Mouse (Mus musculus) hindbrain, embryonic 13.5 days (tissue): Measurements from ENCODE around the gene Ext2. TPM values are rescaled to one million over a fixed set of nuclear protein-coding genes. Genes with fewer than 3 reads are reported as not detected.

Experiments used
- ATAC-seq: fragments of 200-750 bp; cut with Nextera tagmentation; 2 replicates; pipeline ENCODE4 v1.8.0; 2017; ENCODE audit warnings: moderate TSS enrichment; ENCODE audit not compliant: low FRiP score
- H3K27ac ChIP-seq: fragments of 300-500 bp; sonication (generic); 2 replicates; pipeline ENCODE4 v1.5.1; 2015; ENCODE audit warnings: inconsistent platforms, mild to moderate bottlenecking, moderate library complexity
- H3K27me3 ChIP-seq: fragments of 300-500 bp; sonication (generic); 2 replicates; pipeline ENCODE4 v1.6.1; 2015; ENCODE audit warnings: mild to moderate bottlenecking, inconsistent platforms
- H3K36me3 ChIP-seq: fragments of 300-500 bp; sonication (generic); 2 replicates; pipeline ENCODE4 v1.6.1; 2015; ENCODE audit warnings: mild to moderate bottlenecking, inconsistent platforms
- H3K4me1 ChIP-seq: fragments of 300-500 bp; sonication (generic); replicated peaks from 2 replicates; pipeline ENCODE4 v1.6.1; 2015; ENCODE audit warnings: inconsistent platforms
- H3K4me2 ChIP-seq: fragments of 300-500 bp; sonication (generic); 2 replicates; pipeline ENCODE4 v1.6.1; 2015; ENCODE audit warnings: inconsistent platforms, mild to moderate bottlenecking, moderate library complexity
- H3K4me3 ChIP-seq: fragments of 300-500 bp; sonication (generic); 2 replicates; pipeline ENCODE4 v1.5.1; 2015; ENCODE audit warnings: mild to moderate bottlenecking, inconsistent platforms
- H3K9ac ChIP-seq: fragments of 300-500 bp; sonication (generic); 2 replicates; pipeline ENCODE4 v1.6.1; 2015; ENCODE audit warnings: mild to moderate bottlenecking, inconsistent platforms
- H3K9me3 ChIP-seq: fragments of 300-500 bp; sonication (generic); 2 replicates; pipeline ENCODE4 v1.6.1; 2016; ENCODE audit warnings: inconsistent platforms
- WGBS: fragments of 180-500 bp; shearing (Covaris S2); methylation state at CpG from one replicate; pipeline ENCODE4 v1.1.7; 2015; 5-methylcytosine and 5-hydroxymethylcytosine counted together
- polyA plus RNA-seq: library from polyadenylated mRNA; unstranded; fragments of >200 nt; fragmentation: Nextera tagmentation; extraction: Ambion mirVana; gene quantifications from 2 replicates; pipeline ENCODE4 v1.2.1, GENCODE M21; 2015

The Ext2 gene
- 70.2 and 70.4 TPM in 2 replicates for polyA plus RNA-seq

DNA sequence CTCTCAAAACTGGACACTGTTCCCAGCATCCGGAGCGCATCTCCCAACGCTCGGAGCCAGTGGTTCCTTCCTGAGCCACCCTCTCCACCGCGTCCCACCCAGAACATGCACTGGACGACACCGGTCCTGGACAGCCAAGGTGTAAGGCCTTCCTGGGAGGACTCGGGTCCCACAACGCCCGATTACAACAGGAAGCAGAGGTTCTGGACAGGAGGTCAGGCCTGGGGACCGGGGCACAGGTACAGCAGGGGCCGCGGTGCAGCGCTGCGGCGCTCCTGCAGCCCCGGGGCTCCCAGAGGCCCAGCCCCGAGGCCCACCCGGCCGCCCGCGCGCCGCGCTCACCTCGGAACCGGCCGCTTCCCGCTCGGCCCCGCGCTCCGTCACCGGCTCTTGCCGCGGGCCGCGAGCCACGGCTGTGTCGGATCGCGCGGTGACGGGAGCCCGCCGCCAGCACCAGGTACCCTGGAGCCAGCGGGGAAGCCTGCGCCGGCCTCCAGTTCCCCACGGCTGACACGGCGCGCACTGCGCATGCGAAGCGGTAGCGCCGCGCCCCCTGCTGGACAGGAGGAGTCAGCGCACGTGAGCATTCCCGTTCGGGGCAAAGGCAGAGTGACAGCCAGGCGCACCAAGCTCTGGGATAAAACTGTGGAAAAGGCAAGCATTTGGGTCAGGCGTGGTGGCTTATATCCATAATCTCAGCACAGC lies at the start of gene Ext2:
Gene Ext2, minus strand, starts transcription at position 524 of the 705 bp plus-strand sequence.
- 2% methylated on average over 57 of the region's 66 CpGs for WGBS
- ATAC-seq = peak; percentile 93

DNA sequence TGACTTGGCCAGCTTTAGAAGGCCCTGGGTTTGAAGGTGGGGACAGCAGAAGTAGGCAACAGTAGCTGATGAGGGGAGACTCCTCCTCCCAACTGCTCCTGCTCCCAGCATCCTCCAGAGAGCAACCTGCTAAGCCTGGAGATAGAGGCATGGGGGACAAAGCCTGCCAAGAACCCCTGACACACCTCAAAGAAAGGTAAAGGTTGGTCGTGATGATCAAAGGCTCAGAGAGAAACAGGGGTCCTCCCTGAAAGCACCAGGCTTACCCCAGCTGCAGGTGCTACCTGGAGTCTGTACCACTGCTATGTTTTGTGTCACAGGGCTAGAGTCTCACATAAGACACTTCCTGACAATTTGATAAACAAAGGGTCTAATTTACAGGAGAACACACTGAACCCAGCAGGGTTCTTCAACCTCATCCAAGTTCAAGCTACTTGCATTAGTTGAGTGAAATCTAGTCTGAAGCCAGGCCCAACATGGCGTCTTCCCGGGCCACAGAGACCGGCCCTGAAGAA lies 49.1 kb upstream of the Ext2 start:
- Histone ChIP-seq H3K4me2 (no peak overlapping the region), H3K9me3 (no peaks in the 10 kb centered on the region), H3K36me3 (no peaks in the 10 kb centered on the region), H3K27ac (peak overlapping the region; percentile 52; the same call in 1 of the 2 replicates), H3K4me1 (peaks cover 21% of the 10 kb centered on the region), H3K9ac (no peak overlapping the region), H3K27me3 (0 out of 2 replicates have a peak, but pooled peaks cover 9% of the 10 kb centered on the region), H3K4me3 (no peak overlapping the region)
- WGBS = 85% methylated on average over 4 of the region's 4 CpGs
- ATAC-seq = no peak

More for the DNA sequence above, at the start of gene Ext2:
- no peaks in the 10 kb centered on the region for H3K9me3 ChIP-seq
- H3K36me3 ChIP-seq = peaks cover 14% of the 10 kb centered on the region
- H3K27ac ChIP-seq = no peak within 1 kb of the TSS
- peak within 1 kb of the TSS; percentile 70 for H3K4me2 ChIP-seq
- H3K4me1 ChIP-seq = peaks cover 26% of the 10 kb centered on the region
- H3K4me3 ChIP-seq = peak within 1 kb of the TSS; percentile 80
- no peaks in the 10 kb centered on the region for H3K27me3 ChIP-seq
- peak within 1 kb of the TSS; percentile 98 for H3K9ac ChIP-seq

DNA sequence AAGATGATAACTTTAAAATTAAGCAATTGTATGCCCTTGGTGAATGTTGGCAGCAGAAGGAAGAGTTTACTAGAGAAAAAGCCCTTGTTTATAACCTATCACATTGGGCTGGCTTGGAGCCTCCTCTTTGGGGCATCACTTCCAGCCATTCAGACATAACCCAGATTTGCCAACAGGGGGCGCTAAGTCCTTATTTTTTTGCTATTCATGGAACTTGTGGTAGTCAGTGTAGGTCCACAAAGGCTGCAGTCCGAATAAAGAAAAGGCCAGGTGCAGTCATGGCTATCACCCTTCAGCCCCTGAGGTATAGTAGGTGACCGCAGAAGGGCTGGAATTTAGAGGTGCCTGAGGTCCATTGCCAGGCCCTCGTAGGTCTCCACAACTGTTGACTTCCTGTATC lies 48.5 kb upstream of the Ext2 start:
- no peak overlapping the region for H3K9ac ChIP-seq
- no peaks in the 10 kb centered on the region for H3K9me3 ChIP-seq
- 0 out of 2 replicates have a peak, but pooled peaks cover 9% of the 10 kb centered on the region for H3K27me3 ChIP-seq
- peaks cover 21% of the 10 kb centered on the region for H3K4me1 ChIP-seq
- H3K4me3 ChIP-seq = no peak overlapping the region
- ATAC-seq = 0 out of 2 replicates have a peak, but pooled peaks have one; percentile 29
- WGBS = 40% methylated on average over 4 of the region's 4 CpGs
- H3K4me2 ChIP-seq = no peak overlapping the region
- H3K36me3 ChIP-seq = no peaks in the 10 kb centered on the region
- no peak overlapping the region for H3K27ac ChIP-seq

DNA sequence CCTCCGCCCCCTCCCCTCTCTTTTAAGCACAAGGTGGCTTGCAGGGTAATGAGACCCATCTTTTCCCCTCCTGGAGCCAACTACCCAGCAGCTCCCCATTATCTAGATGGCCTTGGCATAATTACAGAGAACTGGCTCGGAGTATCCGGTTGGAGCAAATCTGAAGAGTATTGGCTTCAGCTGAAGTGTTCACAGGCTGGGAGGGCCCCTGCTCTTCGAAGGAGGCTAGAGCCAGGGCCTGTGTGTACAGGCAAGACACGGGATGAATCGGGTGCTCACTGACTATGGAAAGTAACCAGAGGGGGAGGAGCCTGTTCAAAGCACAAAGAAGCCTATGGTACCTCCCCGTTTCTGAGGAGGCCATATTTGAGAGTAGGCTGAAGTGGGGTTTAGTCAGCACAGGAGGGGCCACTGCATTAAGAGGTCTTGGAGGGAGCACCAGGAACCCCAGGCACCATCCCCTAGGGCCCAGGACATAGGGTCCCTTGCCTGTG lies 46.8 kb upstream of the Ext2 start, which contains the start of gene Accsl:
Gene Accsl, minus strand, starts transcription at position 51 of the 494 bp plus-strand sequence.
- H3K27me3 ChIP-seq = 0 out of 2 replicates have a peak, but pooled peaks cover 9% of the 10 kb centered on the region
- peaks cover 19% of the 10 kb centered on the region for H3K4me1 ChIP-seq

DNA sequence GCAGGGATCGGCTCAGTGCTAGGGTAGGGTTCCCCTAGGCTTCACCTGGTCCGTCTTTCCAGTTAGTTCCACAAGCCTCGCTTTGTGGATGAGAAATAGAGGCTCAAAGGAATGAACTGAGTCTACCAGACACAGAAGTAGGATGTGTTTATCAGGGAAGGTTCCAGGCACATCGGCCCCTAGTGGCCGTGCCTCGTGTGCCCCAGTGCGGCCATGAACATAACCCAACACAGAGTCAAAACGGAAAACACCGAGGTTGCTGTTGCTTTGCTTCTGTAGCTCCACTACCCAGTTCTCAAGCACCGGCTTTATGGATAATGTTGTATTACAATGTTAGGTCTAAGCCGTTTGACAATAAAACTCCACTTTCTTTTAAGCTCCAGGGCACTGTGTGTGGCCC lies 46.2 kb upstream of the Ext2 start:
- no peak for ATAC-seq
- Histone ChIP-seq H3K4me1 (peaks cover 13% of the 10 kb centered on the region), H3K4me3 (no peak overlapping the region), H3K4me2 (no peak overlapping the region), H3K27me3 (0 out of 2 replicates have a peak, but pooled peaks cover 9% of the 10 kb centered on the region), H3K27ac (no peak overlapping the region), H3K36me3 (no peaks in the 10 kb centered on the region), H3K9me3 (no peaks in the 10 kb centered on the region), H3K9ac (no peak overlapping the region)
- 89% methylated on average over 11 of the region's 11 CpGs for WGBS

More for the DNA sequence above, 46.8 kb upstream of the Ext2 start, which contains the start of gene Accsl:
- 73% methylated on average over 7 of the region's 7 CpGs for WGBS
- Histone ChIP-seq H3K9me3 (no peaks in the 10 kb centered on the region), H3K36me3 (no peaks in the 10 kb centered on the region), H3K4me3 (no peak within 1 kb of the TSS), H3K4me2 (no peak within 1 kb of the TSS), H3K9ac (no peak within 1 kb of the TSS), H3K27ac (no peak within 1 kb of the TSS)
- ATAC-seq = no peak

DNA sequence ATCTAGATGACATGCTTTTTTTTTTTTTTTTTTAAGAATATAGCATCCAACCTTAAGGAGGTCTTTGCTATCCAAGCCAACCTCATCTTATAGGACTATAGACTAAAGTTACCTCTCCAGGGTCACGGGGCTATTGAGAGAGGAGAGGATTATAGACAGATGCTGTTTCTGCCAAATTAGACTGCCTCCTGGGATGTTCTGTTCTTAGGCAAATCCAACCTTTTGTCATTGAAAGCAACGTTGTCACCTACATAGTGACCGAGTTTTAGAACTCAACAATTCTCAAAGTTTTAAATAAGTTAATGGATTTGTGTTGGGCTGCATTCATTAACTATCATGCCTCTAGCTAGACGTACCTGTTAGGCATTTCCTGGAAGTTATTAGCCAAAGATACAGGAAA lies 40.9 kb upstream of the Ext2 start:
- WGBS = 72% methylated on average over 4 of the region's 4 CpGs
- H3K9ac ChIP-seq = no peak overlapping the region
- no peak overlapping the region for H3K27ac ChIP-seq
- no peaks in the 10 kb centered on the region for H3K36me3 ChIP-seq
- no peaks in the 10 kb centered on the region for H3K4me1 ChIP-seq
- H3K4me2 ChIP-seq = no peak overlapping the region
- H3K27me3 ChIP-seq = 0 out of 2 replicates have a peak, but pooled peaks cover under 1% of the 10 kb centered on the region
- H3K4me3 ChIP-seq = no peak overlapping the region
- H3K9me3 ChIP-seq = no peaks in the 10 kb centered on the region
- ATAC-seq = no peak

DNA sequence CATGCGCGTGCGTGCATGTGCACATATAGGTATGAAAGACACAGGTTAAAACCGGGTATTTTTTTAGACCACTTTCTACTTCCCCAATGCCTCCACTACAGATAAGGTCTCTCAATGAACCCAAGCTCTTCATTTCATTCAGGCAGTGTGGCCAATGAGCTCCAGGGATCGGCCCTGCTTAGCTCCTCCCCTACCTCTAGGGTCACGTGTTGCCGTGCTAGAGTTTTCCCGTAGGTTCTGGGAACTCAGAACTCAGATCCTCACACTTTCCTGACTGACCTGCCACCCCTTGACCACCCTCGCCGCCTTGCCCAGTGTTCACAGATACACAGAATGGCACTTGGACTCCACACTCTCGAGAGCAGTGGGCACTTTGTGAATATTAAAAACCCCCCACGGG lies 36.5 kb upstream of the Ext2 start:
- ATAC-seq = no peak
- Histone ChIP-seq H3K27ac (no peak overlapping the region), H3K9ac (no peak overlapping the region), H3K36me3 (no peaks in the 10 kb centered on the region), H3K4me3 (no peak overlapping the region), H3K4me1 (no peaks in the 10 kb centered on the region), H3K27me3 (no peaks in the 10 kb centered on the region), H3K9me3 (no peaks in the 10 kb centered on the region), H3K4me2 (no peak overlapping the region)
- WGBS = 75% methylated on average over 12 of the region's 12 CpGs

DNA sequence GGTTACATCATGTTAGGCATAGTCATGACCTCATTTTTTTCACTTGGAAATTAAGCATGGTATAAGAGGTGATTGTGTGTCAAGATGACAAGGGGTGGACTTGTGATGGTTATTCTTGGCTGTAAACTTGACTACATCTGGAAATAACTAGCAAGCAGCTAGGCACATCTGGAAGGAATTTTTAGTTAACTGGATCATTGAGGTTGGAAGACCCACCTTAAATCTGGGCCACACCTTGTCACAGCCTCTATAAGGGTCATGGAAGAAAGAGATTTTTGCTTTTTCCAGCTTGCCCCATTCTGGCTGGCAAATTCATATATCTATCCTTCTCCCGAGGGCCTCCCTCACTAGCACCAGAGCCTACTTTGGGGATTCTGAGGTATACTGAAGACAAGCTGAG lies 28.9 kb upstream of the Ext2 start:
- H3K27me3 ChIP-seq = no peaks in the 10 kb centered on the region
- no peak overlapping the region for H3K27ac ChIP-seq
- H3K9me3 ChIP-seq = no peaks in the 10 kb centered on the region
- no peak for ATAC-seq
- peaks cover 19% of the 10 kb centered on the region for H3K4me1 ChIP-seq
- H3K4me3 ChIP-seq = no peak overlapping the region
- H3K36me3 ChIP-seq = peaks cover 6% of the 10 kb centered on the region; the same call in 1 of the 2 replicates
- no peak overlapping the region for H3K9ac ChIP-seq
- WGBS = 90% methylated on average over 1 of the region's 1 CpGs
- no peak overlapping the region for H3K4me2 ChIP-seq

DNA sequence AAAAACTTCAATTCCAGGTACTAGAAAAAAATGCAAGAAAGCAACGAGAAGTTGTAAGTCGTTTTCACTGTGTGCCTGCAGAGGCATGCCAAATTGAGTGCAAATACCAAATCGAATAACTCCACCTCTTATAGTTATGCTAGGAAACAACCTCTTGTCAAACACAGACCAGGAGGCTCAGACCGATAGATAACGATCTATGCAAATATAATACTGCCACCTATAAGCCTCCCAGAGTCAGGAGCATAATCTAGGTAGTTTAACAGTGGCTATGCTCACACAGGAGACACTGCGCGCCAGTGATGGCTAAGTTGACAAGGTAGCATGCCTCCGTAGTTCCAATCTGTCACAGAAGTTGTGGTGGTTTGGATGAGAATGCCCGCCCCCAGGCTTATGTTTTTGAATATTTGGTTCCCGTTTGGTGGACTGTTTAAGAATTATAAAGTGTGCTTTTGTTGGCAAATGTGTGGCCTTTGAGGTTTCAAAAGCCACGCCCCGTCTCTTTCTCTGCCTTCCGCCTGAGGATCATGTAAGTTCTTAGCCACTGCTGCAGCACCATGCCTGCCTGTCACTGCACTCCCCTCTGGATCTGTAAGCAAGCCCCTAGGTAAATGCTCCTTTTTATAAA lies 28.1 kb upstream of the Ext2 start:
- H3K9ac ChIP-seq = no peak overlapping the region
- no peaks in the 10 kb centered on the region for H3K27me3 ChIP-seq
- H3K36me3 ChIP-seq = peaks cover 14% of the 10 kb centered on the region
- 56% methylated on average over 13 of the region's 13 CpGs for WGBS
- no peak for ATAC-seq
- peak overlapping the region; percentile 67 for H3K4me2 ChIP-seq
- H3K27ac ChIP-seq = no peak overlapping the region
- H3K9me3 ChIP-seq = no peaks in the 10 kb centered on the region
- peaks cover 19% of the 10 kb centered on the region for H3K4me1 ChIP-seq
- peak overlapping the region; percentile 65 for H3K4me3 ChIP-seq

DNA sequence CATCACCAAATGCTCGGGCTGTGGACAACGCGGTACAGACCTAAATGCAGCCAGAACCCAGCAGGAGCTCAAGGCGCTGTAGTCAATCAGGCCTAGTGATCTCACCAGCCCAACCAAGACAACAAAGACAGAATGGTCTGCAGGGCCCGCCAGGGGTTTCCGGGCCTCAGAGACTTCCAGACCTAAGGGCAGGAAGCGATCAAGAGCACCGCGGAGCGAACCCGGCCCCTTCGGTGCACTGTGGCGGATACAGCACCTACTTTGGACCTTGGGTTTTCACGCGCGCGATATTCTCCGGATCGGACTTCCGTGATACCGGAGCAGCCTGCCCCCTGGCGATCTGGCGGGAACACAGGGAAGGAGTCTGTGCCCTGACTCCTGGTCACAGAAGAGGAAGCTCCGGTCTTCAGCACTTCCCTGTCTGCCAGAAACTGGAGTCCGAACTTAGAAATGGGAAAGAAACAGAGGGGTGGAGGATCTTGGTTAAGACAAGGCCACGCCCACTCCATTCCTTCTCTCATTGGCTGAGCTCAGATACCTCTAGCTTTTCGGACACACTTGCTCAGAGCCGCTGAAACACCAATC lies 27.2 kb upstream of the Ext2 start, which contains the start of gene Accs:
Gene Accs, minus strand, starts transcription at position 439 of the 585 bp plus-strand sequence.
- no peaks in the 10 kb centered on the region for H3K9me3 ChIP-seq
- WGBS = under 1% methylated on average over 28 of the region's 28 CpGs
- peak within 1 kb of the TSS; percentile 67 for H3K4me2 ChIP-seq
- peak; percentile 87 for ATAC-seq
- H3K27ac ChIP-seq = peak within 1 kb of the TSS; percentile 88
- H3K27me3 ChIP-seq = no peaks in the 10 kb centered on the region
- peaks cover 21% of the 10 kb centered on the region for H3K36me3 ChIP-seq
- H3K4me3 ChIP-seq = peak within 1 kb of the TSS; percentile 65
- peaks cover 19% of the 10 kb centered on the region for H3K4me1 ChIP-seq
- H3K9ac ChIP-seq = peak within 1 kb of the TSS; percentile 85

DNA sequence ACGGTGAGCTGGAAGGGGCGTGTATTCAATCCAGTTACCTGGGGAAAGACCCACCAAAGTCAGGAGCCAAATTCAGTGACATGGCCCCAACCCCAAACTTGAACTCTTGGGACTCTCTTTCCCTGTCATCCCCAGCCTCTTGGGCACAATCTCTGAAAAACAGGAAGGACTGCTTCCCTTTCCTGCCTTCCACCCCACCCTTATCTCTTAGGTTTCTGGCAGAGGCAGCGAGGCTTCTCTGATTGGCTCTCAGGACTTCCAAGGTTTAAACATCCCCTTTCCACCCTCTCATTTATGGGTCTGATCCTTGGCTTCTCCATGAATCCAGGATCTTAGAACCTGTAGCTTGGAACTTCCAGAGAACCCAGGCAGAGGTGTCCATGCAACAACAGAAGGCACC lies 19.0 kb upstream of the Ext2 start:
- Histone ChIP-seq H3K4me3 (no peak overlapping the region), H3K27me3 (no peaks in the 10 kb centered on the region), H3K4me1 (no peaks in the 10 kb centered on the region), H3K9ac (no peak overlapping the region), H3K4me2 (no peak overlapping the region), H3K27ac (no peak overlapping the region), H3K36me3 (peaks cover 94% of the 10 kb centered on the region), H3K9me3 (0 out of 2 replicates have a peak, but pooled peaks cover 3% of the 10 kb centered on the region)
- no peak for ATAC-seq
- WGBS = 98% methylated on average over 3 of the region's 3 CpGs

DNA sequence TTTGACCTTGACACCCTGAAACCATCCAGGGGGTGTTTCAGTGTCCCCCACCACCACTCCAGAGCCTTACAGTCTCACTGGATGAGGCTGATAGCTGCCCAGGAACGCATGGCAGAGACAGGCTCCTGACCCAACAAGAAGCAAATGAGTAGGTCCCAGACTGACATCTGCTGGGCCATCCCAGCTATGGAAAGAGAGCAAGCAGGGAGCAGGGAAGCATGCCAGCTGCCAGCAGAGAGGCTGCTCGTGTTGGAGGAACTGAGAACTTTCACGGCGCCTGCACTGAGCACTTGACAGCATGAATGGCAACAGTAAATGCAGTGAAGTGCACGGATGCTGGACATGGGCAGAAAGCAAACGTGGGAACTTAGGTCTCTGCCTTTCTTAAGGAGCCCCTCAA lies 17.7 kb upstream of the Ext2 start:
- H3K9ac ChIP-seq = no peak overlapping the region
- H3K27ac ChIP-seq = no peak overlapping the region
- H3K4me1 ChIP-seq = no peaks in the 10 kb centered on the region
- no peak overlapping the region for H3K4me2 ChIP-seq
- H3K36me3 ChIP-seq = peaks cover 94% of the 10 kb centered on the region
- no peaks in the 10 kb centered on the region for H3K27me3 ChIP-seq
- no peak for ATAC-seq
- H3K9me3 ChIP-seq = 0 out of 2 replicates have a peak, but pooled peaks cover 3% of the 10 kb centered on the region
- H3K4me3 ChIP-seq = no peak overlapping the region
- 86% methylated on average over 6 of the region's 6 CpGs for WGBS
